Mouse (Mus musculus): Measurements from ENCODE around the gene Ifi202b. TPM values are rescaled to one million over a fixed set of nuclear protein-coding genes. Genes with fewer than 3 reads are reported as not detected.
"Not testable (repeated sequence)": the region's sequence is repeated elsewhere in the genome, so short reads cannot be mapped to it uniquely, and the experiment has no call there.

Ifi202b gene
- total RNA-seq (2021), result not detected
- long read RNA-seq, result 0 reads

DNA sequence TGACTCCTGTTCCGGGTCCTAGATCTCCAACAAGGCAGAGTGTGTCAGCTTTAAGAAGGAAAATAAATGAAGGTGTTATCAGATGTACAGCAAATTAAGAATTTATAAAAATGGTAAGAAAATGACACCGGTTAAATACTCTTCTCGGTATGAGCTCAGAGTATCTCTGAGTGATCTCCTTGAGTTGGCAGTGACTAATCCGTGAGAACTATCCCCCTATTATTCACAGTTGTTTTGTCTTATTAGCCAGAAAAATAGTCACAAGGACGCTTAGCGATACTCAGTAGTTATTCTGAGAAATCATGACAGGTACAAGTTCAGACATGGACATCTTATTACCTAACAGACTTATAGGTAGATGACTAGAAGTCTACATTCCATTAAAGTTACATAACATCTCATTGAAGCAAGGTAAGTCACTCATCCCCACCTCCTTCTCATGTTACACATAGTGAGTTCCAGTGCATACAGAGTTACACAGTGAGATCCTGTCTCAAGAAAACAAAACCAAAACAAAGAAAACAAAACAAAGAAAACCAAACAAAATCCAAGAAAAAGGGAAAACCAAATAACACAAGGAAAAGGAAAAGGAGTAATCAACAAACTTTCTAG lies at the start of gene Ifi202b:
Gene Ifi202b (minus strand): TSS at position 51 of the 612 bp plus-strand sequence.
- not testable (repeated sequence) for DNase-seq (ENCODE audit: low spot score in 2 of 2)

DNA sequence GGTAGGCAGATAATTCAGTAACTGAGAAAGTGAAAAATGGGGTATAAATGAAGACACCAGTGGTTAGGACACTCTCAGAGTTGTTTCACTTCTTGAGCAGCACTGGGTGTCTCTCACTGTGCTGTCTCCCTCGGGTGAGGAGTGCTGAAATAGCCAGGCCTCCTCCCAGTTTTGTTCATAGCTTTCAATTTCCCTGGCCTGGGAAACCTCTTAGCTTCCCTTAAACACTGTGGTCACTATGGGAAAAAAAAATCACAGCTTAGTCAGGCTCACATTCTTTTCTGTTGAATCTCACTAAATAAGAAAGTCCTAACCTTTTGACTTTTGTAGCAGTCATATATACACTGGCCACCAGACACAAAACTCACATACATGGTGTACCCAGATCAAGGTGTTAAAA lies 49.2 kb upstream of the Ifi202b start, which contains the start of gene Ifi205:
Gene Ifi205 (minus strand): TSS at position 113 of the 400 bp plus-strand sequence.
- DNase-seq (ENCODE audit: low spot score in 2 of 2), result no peak

DNA sequence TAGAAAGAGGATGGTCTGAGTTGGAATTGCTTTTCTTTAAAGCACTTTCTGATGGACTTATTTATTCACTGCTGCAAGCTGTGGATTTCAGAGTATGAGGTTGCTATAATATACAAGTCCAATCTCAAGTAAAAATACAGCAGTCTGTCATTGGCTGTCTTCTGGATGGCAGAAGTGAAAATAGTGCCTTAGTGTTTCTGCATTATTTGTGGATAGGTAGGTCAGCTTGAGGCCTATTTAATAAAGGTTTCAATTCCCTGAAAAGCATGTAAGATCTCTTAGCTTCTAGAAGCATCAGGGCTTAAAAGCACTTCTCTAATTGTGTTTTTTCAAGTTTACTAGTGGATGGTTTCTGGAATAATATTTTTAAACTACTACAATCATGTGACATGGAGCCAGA lies 24.5 kb upstream of the Ifi202b start:
- not testable (repeated sequence) for DNase-seq (ENCODE audit: low spot score in 2 of 2)

DNA sequence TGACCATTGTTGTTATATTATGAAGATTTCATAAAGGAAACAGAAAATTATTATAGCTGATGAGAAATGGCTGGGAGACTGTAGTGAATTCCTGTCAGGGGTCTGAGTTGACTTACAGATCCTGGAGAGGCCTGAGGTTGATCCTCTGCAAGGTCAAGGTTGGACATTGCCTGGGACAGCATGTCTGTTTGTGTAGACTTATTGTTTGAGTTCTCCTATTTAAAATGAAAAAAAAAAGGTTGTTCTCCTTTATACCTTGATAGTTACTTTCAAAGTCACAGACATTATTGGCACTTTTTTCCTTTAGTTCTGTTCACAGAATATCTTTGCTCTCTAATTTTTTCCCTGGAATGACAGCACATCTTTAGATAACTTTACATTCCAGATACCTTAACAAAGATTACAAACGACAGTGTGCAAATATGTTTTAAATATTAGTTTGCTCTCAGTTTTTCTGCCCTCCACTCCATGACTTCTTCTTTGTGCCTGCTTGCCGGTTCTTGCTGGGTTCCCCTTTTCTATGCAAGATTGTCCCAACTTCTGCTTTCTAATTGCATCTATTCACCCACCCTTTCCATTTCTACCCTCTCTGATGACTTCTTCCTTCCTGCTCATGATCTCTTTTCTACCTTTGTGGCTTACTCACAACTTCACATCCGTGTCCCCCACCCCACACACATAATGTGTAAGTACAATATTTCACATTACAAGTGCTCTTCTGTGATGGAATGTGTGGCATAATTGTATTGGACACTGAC lies 22.0 kb upstream of the Ifi202b start:
- not testable (repeated sequence) for DNase-seq (ENCODE audit: low spot score in 2 of 2)

DNA sequence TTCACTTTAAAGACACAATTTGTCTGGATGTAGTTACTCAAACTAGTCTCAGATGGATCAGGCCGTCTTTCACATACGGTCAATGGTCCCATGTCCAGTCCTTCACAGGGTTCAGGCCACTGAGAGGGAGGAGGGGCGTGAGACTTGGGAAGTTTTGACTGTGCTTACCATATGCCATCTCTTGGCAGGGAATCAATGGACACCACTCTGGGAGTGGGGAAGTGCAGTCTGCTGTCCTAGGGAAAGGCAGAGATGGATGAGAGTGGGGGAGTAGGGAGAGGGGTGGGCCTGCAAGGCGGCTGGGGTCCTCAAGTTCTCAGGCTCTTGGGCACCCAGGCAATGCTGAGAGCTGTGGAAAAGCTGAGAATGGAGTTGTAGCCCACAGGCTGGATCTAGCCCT lies 12.5 kb upstream of the Ifi202b start:
- DNase-seq (ENCODE audit: low spot score in 2 of 2), result no peak

DNA sequence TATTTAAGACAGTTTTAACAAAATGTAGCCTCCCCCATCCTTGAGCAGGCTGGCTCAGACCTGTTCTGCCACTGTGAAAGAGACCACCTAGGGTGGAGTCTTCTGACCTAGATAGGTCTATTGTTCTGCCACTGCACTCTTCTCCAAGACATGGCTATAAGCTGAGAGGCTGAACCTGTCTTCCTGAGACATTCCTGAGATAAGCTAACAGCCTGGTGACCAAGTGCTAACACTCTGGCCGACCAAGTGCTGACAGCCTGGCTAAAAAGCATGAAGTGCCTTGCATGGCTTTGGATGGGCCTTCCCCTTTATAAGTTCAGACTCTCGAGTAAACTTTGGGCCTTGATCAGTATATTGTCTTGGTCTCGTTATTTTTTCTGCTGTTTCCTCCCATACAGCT lies 1.5 kb downstream of the Ifi202b start:
- not testable (repeated sequence) for DNase-seq (ENCODE audit: low spot score in 2 of 2)

DNA sequence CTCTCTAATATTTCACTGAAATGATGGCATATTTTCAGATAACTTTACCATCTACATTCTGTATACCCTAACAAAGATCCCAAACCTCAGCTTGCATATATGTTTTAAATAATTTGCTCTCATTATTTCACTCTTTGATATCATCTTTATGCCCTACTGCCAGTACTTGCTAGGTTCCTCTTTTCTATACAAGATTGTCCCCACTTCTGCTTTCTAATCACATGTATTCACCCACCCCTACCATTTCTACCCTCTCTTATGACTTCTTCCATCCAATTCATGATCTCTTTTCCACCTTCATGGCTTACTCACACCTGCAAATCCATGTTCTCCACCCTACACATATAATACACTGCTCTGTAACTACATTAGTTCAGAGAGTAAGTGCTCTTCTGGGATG lies 4.9 kb downstream of the Ifi202b start:
- DNase-seq (ENCODE audit: low spot score in 2 of 2), result no peak

DNA sequence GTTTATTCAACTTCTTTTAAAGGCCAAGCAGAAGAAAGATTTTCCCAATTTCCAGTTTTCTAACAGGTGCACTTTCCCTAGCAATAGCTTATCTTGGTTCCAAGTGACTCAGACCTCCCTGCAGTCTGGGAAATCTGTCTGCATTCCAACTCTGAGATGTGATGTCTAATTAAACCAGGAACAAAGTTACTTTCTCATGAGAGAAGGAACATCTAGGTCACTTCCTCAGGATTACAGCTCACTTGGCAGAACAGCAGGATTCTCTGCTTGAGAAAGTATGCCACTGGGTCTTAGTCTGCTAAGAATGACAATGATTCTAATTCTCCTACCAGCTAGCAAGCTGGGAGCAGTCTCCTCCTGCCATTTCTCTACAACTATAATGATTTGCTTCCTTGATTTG lies 9.4 kb downstream of the Ifi202b start:
- DNase-seq (ENCODE audit: low spot score in 2 of 2), result peak in 1 of 2 experiments; percentile 10

DNA sequence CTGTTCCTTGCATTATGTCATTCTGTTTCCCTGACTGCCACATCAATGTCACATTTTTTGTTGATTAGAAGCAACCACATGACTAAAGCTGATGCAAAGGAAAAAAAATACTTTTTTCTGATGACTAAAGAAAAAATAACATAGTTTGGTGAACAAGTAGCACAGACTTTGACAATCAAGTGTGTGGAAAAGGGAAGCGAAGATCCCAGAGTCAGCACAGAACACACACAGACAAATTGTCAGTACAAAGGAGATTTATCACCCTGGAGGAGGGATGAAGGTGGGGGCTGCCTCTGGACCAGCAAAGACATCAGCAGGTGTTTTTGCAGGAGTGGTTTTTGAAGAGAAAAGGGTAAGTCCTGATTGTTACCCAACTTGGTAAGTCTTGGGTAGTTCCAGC lies 21.1 kb downstream of the Ifi202b start:
- not testable (repeated sequence) for DNase-seq (ENCODE audit: low spot score in 2 of 2)

DNA sequence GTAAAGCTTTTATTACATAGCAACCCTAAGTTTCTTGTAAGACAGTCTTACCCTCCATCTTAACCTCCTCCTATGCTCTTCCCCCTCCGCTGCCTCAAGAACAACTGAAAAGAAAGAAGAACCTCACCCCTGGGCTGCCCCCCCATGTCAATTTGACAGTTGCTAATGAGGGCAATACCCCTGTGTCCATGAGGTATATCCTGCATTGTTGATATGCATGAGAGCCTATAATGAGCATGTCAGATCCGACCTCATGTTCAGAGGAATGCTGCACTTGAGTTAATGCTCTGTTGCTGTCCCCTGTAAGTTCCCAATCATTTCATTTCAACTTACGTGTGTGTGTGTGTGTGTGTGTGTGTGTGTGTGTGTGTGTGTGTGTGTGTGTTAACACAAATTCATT lies 22.5 kb downstream of the Ifi202b start:
- DNase-seq (ENCODE audit: low spot score in 2 of 2), result not testable (repeated sequence)

DNA sequence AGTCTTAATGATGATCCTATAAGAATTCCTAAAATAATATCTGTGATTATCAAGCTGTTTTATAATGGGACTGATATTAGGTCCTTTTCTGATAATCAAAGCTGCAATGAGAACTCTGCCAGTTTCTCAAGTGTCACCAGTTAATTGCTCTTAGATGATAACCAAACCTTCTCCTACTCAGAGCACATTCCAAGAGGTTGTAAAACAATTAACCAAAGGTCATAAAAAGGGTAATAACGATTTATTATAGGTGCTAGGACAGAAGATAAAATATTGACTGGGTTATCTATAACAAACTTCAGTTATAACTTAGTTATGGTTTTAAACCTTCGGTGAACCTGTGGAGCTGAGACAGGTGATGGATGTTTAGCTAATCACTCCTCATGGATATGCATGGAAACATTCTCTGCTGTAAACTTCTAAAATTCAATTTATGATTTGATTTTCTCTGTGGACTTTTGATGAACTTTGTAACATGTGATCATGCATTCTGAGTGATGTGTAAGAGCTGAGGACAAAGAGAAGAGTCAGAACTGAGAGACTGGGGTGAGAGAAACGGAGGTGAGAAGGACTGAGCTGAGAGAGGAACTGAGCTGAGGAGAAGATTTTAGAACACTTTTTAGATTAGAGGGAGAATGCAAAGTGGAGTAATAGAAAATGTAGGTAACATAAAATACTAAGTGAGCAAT lies 26.6 kb downstream of the Ifi202b start:
- DNase-seq (ENCODE audit: low spot score in 2 of 2), result not testable (repeated sequence)

DNA sequence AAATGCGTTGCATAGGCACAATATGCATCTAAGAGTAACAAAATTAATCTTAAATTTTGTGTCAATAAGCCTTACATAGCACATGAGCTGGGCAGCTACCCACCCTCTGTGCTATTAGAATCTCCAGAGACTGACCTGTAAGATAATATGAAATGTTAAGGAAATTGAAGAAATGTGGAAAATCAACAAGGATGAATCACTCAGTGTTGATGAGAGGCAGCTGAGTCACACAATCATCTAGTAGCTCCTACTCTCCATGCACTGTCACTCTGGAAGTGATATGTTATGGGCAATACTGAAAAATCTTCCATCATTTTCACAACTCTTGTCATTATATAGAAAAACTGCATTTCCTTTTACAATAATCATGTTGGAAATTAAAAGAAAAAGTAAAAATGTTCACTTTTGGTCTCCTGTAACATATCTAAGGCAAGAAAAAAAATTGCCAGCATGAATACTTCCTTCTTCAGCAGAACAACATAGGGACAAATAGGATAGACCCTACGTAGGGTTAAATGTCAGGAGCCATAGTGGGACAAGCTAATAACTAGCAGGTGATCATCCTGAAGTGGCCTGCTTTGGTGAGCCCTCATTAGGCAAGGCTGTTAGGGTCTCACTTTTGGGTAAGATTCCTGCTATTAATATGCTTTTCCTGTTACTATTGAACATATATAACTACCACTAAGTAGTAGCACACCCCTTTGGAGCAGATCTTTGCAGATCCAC lies 27.3 kb downstream of the Ifi202b start:
- DNase-seq (ENCODE audit: low spot score in 2 of 2), result no peak

DNA sequence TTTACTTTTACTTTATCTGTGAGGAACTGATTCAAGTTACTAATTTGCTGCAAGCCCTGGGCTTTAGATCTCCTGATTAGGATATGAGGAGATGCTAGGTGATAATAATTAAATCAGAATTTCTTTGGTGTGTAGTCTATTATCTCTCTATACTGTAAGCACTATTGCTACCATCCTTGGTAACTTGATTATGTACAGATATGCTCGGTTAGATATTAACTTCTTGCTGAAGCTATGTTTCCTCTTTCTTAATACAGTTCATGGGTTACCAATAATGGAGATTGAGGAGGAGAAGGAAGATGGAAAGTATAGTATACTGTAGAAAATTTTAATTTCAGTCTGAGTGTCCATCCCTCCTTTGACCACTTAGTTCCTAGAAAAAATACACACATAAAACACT lies 29.0 kb downstream of the Ifi202b start:
- DNase-seq (ENCODE audit: low spot score in 2 of 2), result no peak

DNA sequence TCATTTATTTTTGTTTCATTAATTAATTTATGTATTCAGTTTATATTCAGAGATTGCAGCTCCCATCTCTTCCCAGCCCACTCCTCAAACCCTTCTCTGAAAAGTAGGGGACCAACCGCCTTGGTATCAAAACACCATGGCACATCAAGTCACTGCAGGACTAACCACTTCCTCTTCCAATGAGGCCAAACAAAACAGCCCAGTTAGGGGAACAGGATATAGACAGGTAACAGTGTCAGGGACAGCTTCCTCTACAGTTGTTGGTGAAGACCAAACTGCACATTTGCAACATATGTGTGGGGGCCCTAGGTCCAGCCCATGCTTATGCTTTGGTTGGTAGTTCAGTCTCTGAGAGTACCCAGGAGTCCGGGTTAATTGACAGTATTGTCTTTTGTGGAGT lies 33.5 kb downstream of the Ifi202b start:
- DNase-seq (ENCODE audit: low spot score in 2 of 2), result not testable (repeated sequence)

DNA sequence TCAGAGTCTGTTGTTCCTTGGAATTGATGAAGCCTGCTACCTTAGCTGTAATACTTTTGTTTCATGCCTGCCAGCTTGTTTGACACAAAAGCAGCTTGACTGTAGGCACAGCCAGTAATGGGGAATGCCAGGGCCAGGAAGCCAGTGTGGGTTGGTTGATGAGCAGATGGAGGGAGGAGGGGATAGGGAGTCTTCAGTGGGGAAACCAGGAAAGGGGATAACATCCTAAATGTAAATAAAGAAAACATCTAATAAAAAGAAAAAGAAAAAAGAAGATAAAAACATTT lies 39.8 kb downstream of the Ifi202b start:
- peak; percentile 68 to 75 for DNase-seq (ENCODE audit: low spot score in 2 of 2)

DNA sequence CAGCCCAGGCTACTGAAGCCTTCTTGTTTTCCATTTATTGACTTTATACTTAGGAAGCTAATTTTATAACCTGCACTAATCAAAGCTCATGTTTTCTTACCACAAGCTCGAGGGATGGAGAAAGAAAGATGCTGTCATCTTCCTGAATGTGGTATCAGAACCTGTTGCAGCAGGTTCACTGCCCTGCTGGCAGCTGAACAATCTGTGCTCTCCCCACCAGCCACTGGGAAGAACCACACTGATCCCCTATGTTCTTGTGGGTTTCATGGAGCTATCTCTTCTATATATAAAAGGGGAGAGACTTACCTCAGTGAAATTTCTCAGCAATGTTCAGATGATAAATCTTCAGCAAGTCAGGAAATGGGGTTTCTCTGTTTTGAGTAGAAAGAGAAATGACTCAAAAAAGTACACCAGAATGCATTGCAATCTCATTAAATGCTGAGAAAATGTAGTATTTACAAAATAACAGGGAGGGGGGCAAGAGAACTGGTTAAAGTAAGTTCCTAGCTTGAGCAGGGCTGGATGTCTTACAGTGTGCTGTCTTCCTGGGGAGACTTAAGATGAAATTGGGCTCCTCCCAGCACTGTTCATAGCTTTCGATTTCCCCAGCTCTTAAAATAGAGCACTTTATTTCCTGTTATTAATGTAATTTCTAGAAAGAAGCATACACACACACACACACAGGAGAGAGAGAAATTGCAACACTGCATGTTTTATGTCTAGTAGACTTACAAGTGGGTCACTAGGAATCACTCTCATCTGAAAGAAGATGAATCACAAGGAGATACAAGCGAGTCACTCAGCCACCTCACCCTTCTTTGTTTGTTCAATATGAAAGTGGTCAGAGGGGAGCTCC lies 40.4 kb downstream of the Ifi202b start, which contains the start of the genes Mndal and Ifi203:
Gene Mndal (minus strand): TSS at position 568 of the 856 bp plus-strand sequence.
Gene Ifi203 (minus strand): TSS at position 749 of the 856 bp plus-strand sequence.
- DNase-seq (ENCODE audit: low spot score in 2 of 2), result not testable (repeated sequence)

DNA sequence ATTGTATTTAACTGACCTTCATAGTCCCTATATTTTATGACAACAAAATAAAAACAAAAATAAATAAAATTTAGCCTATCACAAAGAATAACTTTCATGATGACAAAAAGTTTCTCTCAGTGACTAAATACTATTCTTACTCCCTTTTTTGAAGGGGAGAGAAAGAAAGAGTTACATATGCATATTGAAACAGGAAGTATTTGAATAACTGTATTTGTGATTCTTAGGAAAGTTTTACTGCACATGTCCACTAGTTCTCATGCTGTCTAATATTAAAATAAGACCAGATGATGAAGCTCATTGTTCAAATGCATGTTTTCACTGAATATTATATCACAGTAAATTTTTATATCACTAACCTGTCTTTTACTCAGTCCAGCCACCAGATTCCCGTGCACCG lies 41.0 kb downstream of the Ifi202b start:
- DNase-seq (ENCODE audit: low spot score in 2 of 2), result not testable (repeated sequence)

DNA sequence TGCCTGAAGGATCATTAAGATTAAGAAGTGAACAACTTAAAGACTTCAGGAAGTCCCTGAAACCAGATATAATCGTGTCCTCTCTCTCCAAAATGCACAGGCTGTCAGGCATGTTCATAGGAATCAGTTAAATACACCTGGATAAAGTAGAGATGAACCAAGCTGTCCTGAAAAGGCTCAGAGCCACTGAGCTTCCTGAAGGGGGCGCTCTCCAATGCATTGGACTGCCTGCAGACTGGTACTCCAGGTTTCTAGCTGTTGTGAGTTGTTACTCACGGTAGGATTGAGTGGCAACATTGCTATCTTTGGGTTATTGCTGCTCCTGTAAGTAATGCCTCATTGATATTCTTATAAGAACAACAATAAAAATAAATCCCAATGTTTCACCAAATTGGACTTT lies 63.3 kb downstream of the Ifi202b start:
- DNase-seq (ENCODE audit: low spot score in 2 of 2), result not testable (repeated sequence)

DNA sequence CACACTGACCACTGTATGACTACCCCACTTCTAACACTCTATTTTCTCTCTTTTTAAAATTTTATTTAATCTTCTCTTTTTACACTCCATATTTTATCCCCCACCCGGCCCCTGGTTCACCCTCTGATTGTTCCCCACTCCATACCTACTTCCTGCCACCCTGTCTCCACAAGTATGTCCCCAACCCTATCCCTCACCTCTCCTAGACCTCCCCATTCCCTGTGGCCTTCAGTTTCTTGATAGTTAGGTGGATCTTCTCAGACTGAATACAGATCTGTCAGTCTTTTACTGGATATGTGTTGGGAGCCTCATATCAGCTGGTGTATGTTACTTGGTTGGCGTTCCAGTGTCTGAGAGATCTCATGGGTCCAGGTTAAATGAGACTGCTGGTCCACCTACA lies 68.0 kb downstream of the Ifi202b start:
- no peak for DNase-seq (ENCODE audit: low spot score in 2 of 2)

DNA sequence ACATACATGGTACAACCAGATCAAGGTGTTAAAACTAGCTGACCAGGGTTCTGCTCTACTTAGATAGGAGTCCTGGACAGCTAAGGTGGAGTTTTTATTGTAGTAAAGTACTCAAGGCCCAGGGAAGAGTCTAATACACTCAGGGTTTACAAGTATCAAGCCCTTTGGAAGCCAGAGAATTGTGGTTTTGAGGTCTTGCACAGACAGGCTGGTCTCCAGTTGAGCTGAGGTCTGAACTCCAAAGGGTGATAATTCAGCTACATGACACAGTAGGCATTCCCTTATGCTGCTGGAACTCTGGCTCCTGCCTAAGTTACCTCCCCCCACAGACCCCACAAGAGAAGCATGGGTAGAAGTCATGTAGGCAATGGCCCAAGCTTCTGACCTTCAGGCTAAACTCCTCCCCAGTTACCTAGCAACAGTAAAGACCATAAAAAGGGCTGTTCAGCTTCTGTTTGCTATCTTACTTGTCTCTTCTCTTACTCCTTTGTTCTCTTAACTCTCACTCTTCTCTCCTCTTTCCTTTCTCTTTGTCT lies 69.2 kb downstream of the Ifi202b start:
- DNase-seq (ENCODE audit: low spot score in 2 of 2), result not testable (repeated sequence)

Measured in layer of hippocampus, adult 18-20 months (tissue).